Mouse (Mus musculus) brown adipose tissue, adult 24 weeks (tissue): ENCODE data around the gene Clta. TPM values are rescaled to one million over a fixed set of nuclear protein-coding genes. Genes with fewer than 3 reads are reported as not detected.

Source experiments
- H3K27ac ChIP-seq: fragments of 200-500 bp; replicated peaks from 2 replicates; pipeline ENCODE4 v1.5.1; 2012; ENCODE audit warnings: low read depth, mild to moderate bottlenecking, low read length
- H3K4me1 ChIP-seq: fragments of 200-500 bp; 2 replicates; pipeline ENCODE4 v1.6.1; 2012; ENCODE audit warnings: low read length, mixed read lengths; ENCODE audit not compliant: control insufficient read depth, insufficient read depth, insufficient read length
- H3K4me3 ChIP-seq: fragments of 200-500 bp; 2 replicates; pipeline ENCODE4 v1.5.1; 2012; ENCODE audit warnings: low read depth, mild to moderate bottlenecking, low read length, moderate library complexity; ENCODE audit not compliant: insufficient read depth
- polyA plus RNA-seq: library from polyadenylated mRNA; stranded (reverse); fragments of >200 nt; gene quantifications from 2 replicates; pipeline ENCODE4 v1.2.4, GENCODE M21; 2012; ENCODE audit not compliant: missing spikeins, insufficient read depth, insufficient read length

Clta gene
- polyA plus RNA-seq, 1 experiment: 140 TPM

DNA sequence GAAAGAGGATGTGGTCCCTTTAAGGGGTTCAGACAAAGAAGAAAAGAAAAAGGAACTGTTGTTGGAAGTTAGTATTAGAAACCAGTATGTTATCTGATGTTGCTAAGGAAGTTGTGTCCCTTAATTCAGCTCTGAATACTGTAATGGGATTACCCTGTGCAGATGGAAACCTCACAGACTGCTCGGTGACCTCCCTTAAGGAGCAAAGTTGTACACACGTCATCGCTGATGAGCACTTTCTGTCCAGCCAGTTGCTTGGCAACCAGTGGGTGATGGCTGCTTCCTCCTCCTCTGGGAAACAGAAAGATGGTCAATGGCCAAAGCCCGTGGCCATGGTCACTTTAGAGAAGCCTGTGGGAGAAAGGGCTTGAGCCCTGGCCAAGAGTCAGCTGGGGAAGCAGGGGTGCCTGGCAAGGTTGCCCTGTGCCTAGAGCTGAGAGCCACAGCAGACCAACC, 30.7 kb upstream of the Clta start:
- no peak overlapping the region for H3K4me3 ChIP-seq
- H3K4me1 ChIP-seq: peaks cover 10% of the 10 kb centered on the region; the same call in 1 of the 2 replicates
- H3K27ac ChIP-seq: peak overlapping the region; percentile 69

GRCm38 (mm10) chr4:43974914-43975616, 29.2 kb upstream of the Clta start:
- Histone ChIP-seq H3K4me1 (peaks cover 14% of the 10 kb centered on the region; the same call in 1 of the 2 replicates), H3K27ac (no peak overlapping the region), H3K4me3 (no peak overlapping the region)

- Histone ChIP-seq H3K4me3 (no peak overlapping the region), H3K4me1 (peaks cover 14% of the 10 kb centered on the region; the same call in 1 of the 2 replicates), H3K27ac (no peak overlapping the region)
These were observed 28.0 kb upstream of the Clta start for GRCm38 (mm10) chr4:43976223-43976740.

DNA sequence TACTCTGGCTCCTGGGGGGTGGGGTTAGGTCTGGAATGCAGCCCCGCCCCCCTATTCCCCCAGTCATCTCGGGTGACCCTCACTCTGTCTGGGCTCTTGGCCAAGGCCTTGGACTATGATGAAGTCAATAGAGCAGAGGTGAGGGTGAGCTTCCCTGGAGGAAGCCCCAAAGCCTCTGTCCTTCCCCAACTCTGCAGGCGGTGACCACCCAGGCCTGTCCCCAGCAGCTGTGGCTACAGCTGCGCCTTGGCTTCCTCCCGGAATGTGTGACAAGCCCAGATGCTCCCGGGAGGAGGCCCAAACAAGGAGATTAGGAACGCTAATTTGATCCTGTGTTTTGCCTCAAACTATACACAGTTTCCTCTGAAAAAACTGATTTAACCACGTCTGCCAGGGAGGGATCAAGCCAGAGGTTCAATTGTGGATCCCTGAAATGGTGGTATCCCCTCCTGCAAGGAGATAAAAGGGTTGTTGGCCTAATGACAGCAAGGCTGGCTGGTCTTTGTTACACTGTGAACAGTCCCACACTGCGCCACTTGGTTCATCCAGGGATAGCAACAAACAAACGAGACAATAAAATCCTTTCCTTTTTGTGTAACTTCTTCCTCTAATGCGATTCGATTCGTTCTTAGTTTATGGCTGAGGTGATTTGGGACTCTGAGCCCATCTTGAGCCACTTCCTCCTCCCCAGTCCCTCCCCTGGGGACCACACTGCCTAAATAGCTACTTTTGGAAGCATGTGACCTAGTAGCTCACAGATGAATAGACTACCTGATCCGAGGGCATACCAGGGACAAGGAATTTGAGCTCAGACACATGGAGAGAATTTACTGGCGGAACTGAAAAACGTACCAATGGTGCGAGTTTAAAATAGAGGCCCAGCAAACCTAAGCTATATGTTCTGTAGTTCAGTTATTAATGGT, 25.5 kb upstream of the Clta start:
- peaks cover 5% of the 10 kb centered on the region; the same call in 1 of the 2 replicates for H3K4me1 ChIP-seq
- H3K4me3 ChIP-seq: no peak overlapping the region
- H3K27ac ChIP-seq: peak overlapping the region; percentile 71

GRCm38 (mm10) chr4:43979746-43980145, 24.5 kb upstream of the Clta start:
- Histone ChIP-seq H3K4me1 (peaks cover 5% of the 10 kb centered on the region; the same call in 1 of the 2 replicates), H3K27ac (no peak overlapping the region), H3K4me3 (no peak overlapping the region)

DNA sequence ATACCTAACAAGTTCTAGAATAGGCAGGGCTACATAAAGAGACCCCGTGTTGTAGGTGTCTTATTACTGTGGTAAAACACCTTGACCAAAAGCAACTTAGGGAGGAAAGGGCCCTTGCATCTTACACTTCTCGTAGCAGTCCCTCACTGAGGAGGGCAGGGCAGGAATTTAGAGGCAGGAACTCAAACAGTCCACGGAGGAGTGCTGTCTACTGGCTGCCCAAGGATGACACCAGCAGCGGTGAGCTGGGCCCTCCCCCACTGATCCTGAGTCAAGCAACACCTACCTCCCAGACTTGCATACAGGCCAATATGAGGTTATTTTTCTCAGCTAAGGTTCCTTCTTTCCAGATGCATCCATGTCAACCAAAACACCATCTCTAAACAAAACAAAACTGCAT, 24.0 kb upstream of the Clta start:
- Histone ChIP-seq H3K27ac (no peak overlapping the region), H3K4me1 (peaks cover 5% of the 10 kb centered on the region; the same call in 1 of the 2 replicates), H3K4me3 (no peak overlapping the region)

- Histone ChIP-seq H3K27ac (no peak overlapping the region), H3K4me1 (peaks cover 5% of the 10 kb centered on the region; the same call in 1 of the 2 replicates), H3K4me3 (no peak overlapping the region)
These were observed 23.4 kb upstream of the Clta start for GRCm38 (mm10) chr4:43980846-43981245.

GRCm38 (mm10) chr4:43981251-43981650, 23.0 kb upstream of the Clta start:
- peaks cover 5% of the 10 kb centered on the region; the same call in 1 of the 2 replicates for H3K4me1 ChIP-seq
- no peak overlapping the region for H3K4me3 ChIP-seq
- no peak overlapping the region for H3K27ac ChIP-seq

DNA sequence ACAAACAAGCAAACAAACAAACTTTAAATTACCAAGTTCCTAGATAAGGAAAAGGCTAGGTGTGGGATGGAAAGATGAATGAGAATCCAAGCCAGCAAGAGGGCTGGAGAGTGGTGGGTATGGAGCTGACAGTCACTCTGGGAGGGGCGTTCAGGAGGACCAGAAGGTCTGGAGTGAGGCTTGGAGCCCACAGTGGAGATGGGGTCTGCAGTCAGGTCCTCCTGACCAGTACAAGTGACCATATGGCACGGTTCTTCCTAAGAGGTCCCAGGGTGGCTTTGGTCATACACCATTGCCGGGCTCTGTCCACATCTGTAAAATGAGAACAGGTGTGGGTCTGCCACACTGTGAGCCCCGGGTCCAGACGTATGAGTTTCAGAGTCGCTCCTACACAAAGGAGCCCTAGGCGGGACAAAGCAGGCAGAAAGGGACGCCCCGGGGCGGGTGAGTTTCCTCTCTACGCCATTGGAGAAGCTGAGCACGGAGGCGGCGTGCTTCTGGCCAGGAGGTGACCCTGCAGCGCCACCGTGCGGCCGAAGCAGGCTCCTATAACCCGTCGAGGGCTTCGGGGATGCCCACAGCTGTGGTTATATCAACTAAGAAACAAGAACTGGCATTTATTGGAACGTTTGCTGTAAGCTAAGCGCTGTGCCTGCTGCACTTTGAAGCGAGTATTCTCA, 22.1 kb upstream of the Clta start:
- peaks cover 5% of the 10 kb centered on the region; the same call in 1 of the 2 replicates for H3K4me1 ChIP-seq
- H3K4me3 ChIP-seq: peak overlapping the region; percentile 41
- no peak overlapping the region for H3K27ac ChIP-seq

GRCm38 (mm10) chr4:43983181-43983580, 21.1 kb upstream of the Clta start, which contains the start of gene Ccin:
TSS of gene Ccin (plus strand) at chr4:43983483.
- Histone ChIP-seq H3K27ac (no peak within 1 kb of the TSS), H3K4me1 (peaks cover 5% of the 10 kb centered on the region; the same call in 1 of the 2 replicates), H3K4me3 (peak within 1 kb of the TSS; percentile 41; the same call in 1 of the 2 replicates)

DNA sequence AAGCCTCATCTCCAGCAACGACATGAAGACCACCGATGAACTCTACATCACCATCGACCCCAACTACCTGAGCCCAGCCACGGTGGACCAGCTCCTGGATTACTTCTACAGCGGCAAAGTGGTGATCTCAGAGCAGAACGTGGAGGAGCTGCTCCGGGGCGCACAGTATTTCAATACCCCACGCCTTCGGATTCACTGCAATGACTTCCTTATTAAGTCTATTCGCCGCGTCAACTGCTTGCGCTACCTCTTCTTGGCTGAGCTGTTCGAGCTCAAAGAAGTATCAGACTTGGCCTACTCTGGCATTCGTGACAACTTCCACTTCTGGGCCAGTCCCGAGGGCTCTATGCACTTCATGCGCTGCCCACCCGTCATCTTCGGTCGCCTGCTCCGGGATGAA, 20.5 kb upstream of the Clta start:
- H3K4me1 ChIP-seq: peaks cover 4% of the 10 kb centered on the region; the same call in 1 of the 2 replicates
- no peak overlapping the region for H3K4me3 ChIP-seq
- no peak overlapping the region for H3K27ac ChIP-seq

DNA sequence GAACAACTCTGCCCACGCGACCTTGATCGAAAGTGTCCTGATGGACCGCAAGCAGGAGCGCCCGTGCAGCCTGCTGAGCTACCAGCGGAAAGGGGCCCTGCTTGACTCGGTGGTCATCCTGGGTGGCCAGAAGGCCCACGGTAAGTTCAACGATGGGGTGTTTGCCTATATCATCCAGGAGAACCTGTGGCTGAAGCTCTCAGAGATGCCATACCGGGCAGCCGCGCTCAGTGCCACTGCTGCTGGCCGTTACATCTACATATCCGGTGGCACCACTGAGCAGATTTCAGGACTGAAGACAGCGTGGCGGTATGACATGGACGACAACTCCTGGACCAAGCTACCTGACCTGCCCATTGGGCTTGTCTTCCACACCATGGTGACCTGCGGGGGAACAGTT, 19.9 kb upstream of the Clta start:
- Histone ChIP-seq H3K27ac (no peak overlapping the region), H3K4me1 (no peaks in the 10 kb centered on the region), H3K4me3 (no peak overlapping the region)

DNA sequence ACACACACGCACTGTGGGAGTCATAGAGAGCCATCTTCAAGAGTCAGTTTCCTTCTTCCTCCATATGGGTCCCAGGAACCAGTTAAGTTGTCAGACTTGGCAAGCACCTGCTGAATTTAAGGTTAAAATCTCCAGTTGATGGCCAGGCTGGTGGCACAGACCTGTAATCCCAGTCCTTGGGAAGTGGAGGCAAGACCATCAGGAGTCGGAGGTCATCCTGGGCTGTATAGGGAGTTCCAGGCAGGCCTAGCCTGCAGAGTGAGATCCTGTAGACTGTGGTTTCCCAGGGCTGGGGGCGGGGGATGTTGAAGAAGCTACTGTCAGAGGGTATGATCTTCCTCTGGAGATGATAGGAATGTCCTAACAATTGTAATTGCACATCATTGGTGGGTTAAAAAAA, 15.3 kb upstream of the Clta start:
- no peak overlapping the region for H3K27ac ChIP-seq
- H3K4me1 ChIP-seq: no peaks in the 10 kb centered on the region
- no peak overlapping the region for H3K4me3 ChIP-seq

DNA sequence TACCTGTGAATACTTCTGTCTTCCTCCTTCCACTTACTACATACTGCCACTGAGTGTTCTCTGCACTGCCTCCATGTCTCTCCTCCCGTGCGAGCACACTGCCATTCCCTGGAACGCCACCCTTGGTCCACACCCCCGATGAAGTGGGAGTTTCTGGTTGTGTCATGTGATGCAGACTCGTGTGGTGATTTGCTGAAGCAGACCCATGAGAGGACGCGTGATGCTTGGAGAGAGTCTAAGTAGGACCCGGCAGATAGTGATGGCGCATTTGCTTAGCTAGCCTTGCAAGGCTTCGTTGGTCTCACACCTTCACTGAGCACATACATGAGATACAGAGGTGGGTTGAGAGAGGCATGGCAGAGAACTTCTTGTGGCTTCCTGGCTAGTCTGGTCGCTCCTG, 11.2 kb upstream of the Clta start:
- peaks cover 5% of the 10 kb centered on the region; the same call in 1 of the 2 replicates for H3K4me1 ChIP-seq
- no peak overlapping the region for H3K27ac ChIP-seq
- H3K4me3 ChIP-seq: no peak overlapping the region
